Mouse (Mus musculus) heart, postnatal 14 days (tissue): ENCODE results near the gene Rack1. TPM values are rescaled to one million over a fixed set of nuclear protein-coding genes. Genes with fewer than 3 reads are reported as not detected.
"Not testable (repeated sequence)": the region's sequence is repeated elsewhere in the genome, so short reads cannot be mapped to it uniquely, and the experiment has no call there.

Experiments
- DNase-seq, 2 experiments: peaks; one replicate each; pipeline ENCODE4 v3.0.0; 2021 to 2022
- intact Hi-C: fragments of 180-260 bp; cut with DNase I; formaldehyde crosslinking; loops from one replicate; pipeline ENCODE4 v1.15.1; 2025
- total RNA-seq, 2 experiments: library from RNA; stranded (reverse); gene quantifications; 2 replicates each; pipeline ENCODE4 v1.2.3; 2021

Gene Rack1
- total RNA-seq, 2 experiments from 2014 or later: 400 to 478 TPM

DNA sequence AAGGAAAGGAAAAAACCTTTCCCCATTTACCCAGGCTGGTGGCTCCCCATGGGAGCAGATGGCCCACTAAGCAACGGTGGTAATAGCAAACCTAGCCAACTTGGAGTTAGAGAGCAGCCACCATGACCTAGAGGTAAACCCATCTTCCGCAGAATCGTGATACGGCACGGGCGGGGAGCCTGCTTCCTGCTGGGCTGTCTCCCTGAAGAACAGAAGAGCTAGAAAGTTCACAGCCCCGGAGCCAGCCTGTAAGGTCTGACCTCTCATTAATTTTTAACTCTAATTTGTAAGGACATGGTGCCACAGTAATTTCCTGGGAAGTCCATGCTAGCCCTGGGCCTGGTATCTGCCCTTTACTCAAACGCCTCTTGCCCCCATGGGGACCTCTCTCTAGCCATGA is 9.2 kb upstream of the Rack1 start:
- no peak for DNase-seq
- intact Hi-C loops: loop anchor here (1.0 to 10.0 kb wide), 3 partner anchors 68 to 474 kb away; partner anchors contain the start of gene Zfp62

GRCm38 (mm10) chr11:48791894-48792293 is 8.2 kb upstream of the Rack1 start:
- intact Hi-C loops: loop anchor here (10.0 kb wide), 2 partner anchors 413 to 473 kb away; partner anchors contain the start of gene Zfp62
- not testable (repeated sequence) for DNase-seq

- no peak for DNase-seq
- intact Hi-C loops: loop anchor here (10.0 kb wide), 2 partner anchors 412 to 472 kb away; partner anchors contain the start of gene Zfp62
These were observed 6.9 kb upstream of the Rack1 start for GRCm38 (mm10) chr11:48793184-48793583.

DNA sequence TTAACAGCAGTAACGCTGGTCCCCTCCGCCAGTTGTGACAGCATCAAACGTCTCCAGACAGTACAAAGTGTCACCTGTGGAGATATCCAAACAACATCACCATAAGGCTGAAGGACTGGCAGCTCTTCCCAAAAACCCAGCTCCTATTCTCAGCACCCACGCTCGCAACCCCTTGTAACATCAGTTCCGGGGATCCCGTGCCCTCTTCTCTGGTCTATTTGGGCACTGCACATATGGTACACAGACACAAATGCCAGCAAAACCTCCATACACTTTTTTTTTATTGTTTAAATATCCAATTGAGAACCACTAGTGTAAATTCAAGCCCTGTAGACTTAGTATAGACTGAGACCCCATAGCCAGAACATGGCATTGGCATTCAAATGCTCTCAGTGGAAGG is 4.9 kb upstream of the Rack1 start:
- no peak for DNase-seq
- intact Hi-C loops: loop anchor here (10.0 kb wide), 2 partner anchors 410 to 470 kb away; partner anchors contain the start of gene Zfp62

- DNase-seq: no peak
- intact Hi-C loops: loop anchor here (10.0 kb wide), 2 partner anchors 409 to 469 kb away; partner anchors contain the start of gene Zfp62
These were observed 3.8 kb upstream of the Rack1 start for GRCm38 (mm10) chr11:48796290-48796689.

DNA sequence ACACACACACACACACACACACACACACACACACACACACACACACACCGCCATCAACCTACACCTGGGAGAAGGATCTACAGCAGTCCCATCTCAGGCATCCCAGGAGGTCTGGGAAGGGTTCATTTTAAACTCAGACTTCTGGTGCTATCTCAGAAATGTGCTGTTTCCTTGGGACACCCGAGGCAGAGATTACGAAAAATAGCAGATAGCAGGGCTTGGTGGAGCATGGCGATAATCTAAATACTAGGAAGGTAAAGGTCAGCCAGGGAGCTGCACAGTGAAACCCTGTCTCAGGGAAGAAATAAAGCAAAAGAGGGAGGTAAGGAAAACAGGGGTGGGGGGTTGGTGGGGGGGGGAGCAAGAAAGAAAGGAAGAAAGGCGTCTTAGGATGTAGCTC is 2.8 kb upstream of the Rack1 start:
- DNase-seq: no peak
- intact Hi-C loops: loop anchor here (10.0 kb wide), 2 partner anchors 408 to 468 kb away; partner anchors contain the start of gene Zfp62

GRCm38 (mm10) chr11:48798308-48798707 is 1.8 kb upstream of the Rack1 start:
- intact Hi-C loops: loop anchor here (10.0 kb wide), 2 partner anchors 406 to 466 kb away; partner anchors contain the start of gene Zfp62
- no peak for DNase-seq

DNA sequence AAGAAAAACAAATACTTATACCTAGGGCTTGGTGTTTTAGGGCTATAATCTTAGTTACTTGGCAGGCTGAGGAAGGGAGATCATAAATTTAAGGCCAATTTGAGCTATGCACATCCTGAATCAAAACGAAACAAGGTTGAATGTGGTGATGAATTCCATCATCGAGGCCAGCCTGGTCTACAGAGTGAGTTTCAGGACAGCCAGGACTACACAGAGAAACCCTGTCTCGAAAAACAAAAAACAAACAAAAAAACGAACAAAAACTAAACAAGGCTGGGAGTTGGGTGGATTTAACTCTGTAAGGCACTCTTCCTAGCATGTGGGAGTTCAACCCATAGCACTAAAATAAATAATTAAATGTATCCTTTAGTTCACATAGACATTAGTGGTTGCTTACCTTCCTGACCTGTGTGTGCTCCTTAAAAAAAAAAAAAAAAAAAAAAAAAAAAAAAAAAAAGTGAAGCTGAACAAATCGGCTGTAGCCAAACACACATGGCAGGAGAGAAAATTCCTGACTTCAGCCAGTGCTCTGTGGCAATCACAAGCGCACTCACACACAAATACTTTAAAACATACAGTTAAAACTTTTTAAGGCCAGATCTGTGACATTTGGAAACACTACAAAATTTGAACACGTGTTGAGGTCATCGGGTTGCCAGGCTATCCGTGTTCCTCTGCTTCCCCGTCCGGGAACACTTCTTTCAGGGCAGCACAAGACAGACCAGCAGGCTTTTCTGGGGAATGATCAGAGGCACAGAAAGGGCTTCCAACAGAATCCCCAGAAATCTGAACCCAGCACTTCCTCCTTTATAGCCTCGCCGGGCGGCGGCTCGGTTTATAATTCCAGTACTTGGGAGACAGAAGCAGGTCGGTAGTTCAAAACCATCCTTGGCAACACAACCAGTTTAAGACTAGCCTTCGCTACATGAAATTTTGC is 880 bp upstream of the Rack1 start:
- intact Hi-C loops: loop anchor here (10.0 kb wide), 2 partner anchors 406 to 466 kb away; partner anchors contain the start of gene Zfp62

DNA sequence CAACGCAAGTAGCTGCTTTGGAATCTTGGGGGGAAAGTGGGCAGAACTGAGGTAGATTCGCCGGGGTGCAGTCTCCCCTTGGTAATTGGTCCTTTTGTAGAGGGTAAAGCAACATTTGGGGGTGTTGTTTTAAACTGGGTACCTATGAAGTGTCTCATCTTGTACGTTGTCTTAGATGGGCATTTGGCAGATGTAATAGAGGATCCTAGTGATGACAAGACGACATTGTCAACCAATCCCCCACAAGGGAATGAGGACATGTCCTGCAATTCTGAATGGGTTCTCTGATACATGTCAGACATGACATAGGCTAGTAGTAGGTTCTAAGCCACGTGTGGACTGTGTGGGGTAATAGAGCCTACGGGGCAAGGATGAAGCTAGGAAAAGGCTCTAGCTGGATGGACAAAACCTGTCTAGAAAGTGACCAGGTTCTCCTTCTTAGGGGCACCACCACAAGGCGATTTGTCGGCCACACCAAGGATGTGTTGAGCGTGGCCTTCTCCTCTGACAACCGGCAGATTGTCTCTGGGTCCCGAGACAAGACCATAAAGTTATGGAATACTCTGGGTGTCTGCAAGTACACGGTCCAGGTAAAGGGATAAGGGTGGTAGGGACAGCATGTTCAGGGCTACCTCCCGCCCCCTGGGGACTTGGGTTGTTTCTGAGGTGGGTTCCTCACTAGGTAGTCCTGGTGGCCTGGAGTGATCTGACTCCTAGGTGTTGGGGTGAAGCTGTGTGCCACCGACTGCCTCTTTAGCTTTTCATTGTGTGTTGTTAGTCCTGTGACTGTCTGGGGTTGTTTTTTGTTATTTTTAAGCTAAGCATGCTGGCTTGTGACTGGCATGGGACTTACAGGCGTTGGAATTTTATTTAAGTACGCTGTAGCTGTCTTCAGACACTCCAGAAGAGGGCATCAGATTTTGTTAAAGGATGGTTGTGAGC is 2.0 kb downstream of the Rack1 start:
- intact Hi-C loops: loop anchor here (2.0 kb wide), 1 partner anchor 13 kb away; no protein-coding TSS in a partner anchor
- DNase-seq: no peak

More for the DNA sequence above, 880 bp upstream of the Rack1 start:
- DNase-seq: no peak

GRCm38 (mm10) chr11:48803988-48804387 is 3.9 kb downstream of the Rack1 start:
- intact Hi-C loops: no loop called here

DNA sequence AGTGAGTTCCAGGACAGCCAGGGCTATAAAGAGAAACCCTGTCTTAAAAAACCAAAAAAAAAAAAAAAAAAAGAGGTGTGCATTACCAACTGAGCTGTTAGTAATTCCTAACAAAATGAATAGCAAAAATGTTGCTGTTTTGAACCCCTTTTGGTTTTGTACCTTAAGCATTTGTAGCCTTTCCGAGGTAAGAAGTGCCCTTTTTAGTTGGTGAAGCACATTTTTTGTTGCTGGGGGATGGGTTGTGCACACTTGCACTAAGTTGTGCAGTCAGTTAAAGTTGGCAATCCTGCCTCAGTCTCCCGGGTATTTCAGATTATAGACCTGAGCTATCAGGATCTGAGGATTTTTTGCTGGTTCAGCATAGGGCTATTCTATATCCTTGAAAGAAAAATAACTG is 4.8 kb downstream of the Rack1 start:
- DNase-seq: no peak
- intact Hi-C loops: no loop called here

More at GRCm38 (mm10) chr11:48803988-48804387, 3.9 kb downstream of the Rack1 start:
- no peak for DNase-seq

DNA sequence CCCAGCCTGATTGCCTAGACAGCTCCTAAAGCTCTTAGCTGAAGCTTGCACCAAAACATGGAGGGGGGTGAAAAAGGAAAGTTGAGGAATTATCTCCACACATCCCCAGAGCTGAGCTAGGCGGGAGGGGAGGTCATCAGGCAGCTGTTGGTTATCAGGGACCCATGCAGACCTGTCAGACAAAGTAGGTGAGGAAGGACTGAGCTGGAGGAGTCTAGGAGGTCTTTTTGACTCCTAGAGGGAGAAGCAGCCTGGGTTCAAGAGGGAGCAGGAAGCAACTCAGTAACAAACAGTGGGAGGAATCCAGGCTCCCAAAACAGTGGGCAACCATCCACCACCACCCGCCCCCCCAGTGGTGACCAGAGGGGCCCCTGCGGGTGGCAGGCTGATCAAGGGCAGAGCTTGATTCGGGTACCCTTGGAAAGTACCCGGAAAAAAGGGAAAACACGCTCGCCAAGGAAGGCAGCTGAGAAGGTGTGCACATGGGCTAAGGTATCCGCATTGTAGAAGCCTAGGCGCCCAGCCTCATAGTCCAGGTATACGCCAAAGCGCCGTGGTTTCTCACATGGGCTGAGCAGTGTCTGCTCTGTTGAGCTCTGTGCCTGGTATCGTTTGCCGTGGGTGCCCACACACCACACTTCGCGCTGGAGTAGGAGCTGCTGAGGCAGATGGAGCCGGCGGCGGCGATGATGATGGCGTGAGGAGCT is 6.9 kb downstream of the Rack1 start:
- intact Hi-C loops: no loop called here
- DNase-seq: no peak

DNA sequence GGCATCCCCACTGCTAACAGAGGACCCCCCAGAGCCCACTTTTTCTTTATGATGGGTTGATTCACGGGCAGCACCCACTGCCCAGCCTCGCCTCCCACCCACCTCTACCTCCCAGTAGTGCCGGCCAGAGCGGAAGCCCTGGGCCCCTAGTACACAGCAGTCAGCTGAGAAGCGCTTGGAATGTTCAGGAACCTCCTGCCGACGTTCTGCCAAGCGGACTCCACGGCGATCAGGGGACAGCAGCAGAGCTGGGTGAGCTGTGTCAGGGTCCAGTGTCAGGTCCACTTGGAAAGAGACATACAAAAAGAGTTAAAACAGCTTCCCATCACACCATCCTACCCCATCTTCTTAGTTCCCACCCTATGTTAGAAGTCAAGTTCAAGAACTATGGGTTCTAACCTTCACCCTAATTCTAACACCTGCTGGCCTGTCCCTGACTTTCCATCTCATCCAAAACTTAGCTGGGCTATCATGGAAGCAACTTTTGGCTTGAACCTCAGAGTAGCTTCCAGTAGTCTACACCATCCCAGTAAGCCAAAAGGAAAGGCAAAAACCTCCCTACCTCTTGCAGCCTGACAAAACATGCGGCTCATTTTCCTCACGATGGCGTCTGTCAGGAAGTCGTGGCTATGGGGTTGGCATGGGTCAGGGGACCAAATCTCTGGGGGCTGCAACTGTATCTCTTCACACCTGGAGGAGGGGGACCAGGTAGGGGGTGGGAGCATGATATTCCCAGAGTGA is 7.6 kb downstream of the Rack1 start:
- DNase-seq: no peak
- intact Hi-C loops: no loop called here

DNA sequence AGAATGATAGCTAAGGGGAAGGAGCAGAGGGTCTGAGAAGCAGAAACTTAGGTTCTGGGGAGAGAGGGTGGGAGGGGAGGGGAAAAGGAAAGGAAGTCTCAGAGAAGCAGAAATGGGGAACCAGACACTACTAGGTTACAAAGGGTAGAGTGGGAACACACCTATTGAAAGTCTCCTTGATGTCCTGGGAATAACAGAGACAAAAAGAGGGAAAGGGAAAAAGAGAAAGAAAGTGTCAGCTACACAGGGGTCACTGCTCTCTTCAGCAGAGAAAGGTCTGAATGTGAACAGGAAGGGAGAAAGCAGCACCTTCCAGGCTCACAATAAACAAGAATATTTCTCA is 8.1 kb downstream of the Rack1 start:
- intact Hi-C loops: no loop called here
- no peak for DNase-seq

DNA sequence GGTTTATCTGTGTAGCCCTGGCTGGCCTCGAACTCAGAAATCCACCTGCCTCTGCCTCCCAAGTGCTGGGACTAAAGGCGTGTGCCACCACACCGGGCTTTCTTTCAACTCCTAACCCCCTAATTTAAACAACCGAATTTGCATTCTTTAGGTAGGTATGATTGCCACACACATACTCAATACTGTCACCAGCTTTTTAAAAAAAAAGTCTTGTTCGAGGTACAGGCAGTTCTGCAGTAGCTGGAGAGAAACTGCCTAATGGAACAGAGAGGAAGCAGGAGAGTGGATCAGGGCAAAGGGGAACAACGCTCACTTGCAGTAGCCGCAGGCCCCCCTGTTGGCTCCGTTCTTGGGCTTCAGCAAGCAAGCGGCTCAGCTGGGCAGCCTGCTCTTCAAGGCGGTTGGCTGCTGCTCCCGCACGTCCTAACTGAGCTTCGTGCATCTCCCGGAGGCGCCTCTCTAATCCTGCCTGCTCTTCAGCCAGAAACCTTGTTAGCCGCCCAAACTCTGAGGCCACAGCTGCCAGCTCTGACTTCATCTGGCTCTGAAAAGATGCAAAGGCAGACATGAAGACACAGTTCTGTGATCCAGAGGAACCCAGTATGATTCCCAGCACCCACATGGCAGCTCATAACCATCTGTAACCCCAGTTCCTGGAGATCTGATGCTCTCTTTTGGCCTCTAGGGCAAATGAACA is 8.8 kb downstream of the Rack1 start:
- DNase-seq: peak; percentile 50 to 70
- intact Hi-C loops: no loop called here

- no peak for DNase-seq
- intact Hi-C loops: no loop called here
These were observed 9.3 kb downstream of the Rack1 start for GRCm38 (mm10) chr11:48809434-48809830.

- no peak for DNase-seq
- intact Hi-C loops: no loop called here
These were observed 10.0 kb downstream of the Rack1 start for GRCm38 (mm10) chr11:48810142-48810541.

DNA sequence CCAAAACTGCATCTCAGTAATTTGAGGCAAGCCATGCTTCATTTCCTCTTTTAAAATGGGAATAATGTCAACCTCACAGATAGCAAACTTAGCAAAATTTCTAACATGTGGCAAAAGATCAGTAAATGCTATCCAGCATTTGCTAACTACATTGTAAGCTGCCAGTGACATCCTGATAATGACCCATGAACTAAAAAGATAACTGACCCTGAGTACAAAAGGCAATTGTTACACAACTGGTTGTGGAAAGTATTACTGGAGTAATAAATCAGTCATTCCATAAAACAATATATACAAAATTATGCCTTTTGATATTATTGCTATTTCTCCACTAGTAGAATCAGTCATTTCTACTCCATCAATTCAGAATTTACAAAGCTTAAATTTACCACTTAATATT is 13.7 kb downstream of the Rack1 start:
- intact Hi-C loops: loop anchor here (2.0 kb wide), 1 partner anchor 13 kb away; the partner anchor contains the start of gene Rack1
- DNase-seq: no peak
